Mouse (Mus musculus) hindbrain, embryonic 16.5 days (tissue): Measurements from ENCODE around the gene Itsn1. TPM values are rescaled to one million over a fixed set of nuclear protein-coding genes. Genes with fewer than 3 reads are reported as not detected.

Source experiments
- ATAC-seq: fragments of 200-750 bp; cut with Nextera tagmentation; 2 replicates; pipeline ENCODE4 v1.8.0; 2017; ENCODE audit warnings: moderate TSS enrichment, moderate library complexity
- H3K27ac ChIP-seq: fragments of 300-500 bp; sonication (generic); 2 replicates; pipeline ENCODE4 v1.5.1; 2014; ENCODE audit warnings: low read depth, mild to moderate bottlenecking, control low read depth, low read length, moderate library complexity
- H3K27me3 ChIP-seq: fragments of 300-500 bp; sonication (generic); replicated peaks from 2 replicates; pipeline ENCODE4 v1.6.1; 2014; ENCODE audit warnings: low read length; ENCODE audit not compliant: control insufficient read depth, insufficient read depth
- H3K36me3 ChIP-seq: fragments of 300-500 bp; sonication (generic); 2 replicates; pipeline ENCODE4 v1.6.1; 2014; ENCODE audit warnings: mild to moderate bottlenecking, low read length, moderate library complexity, mixed read lengths; ENCODE audit not compliant: control insufficient read depth, insufficient read depth
- H3K4me1 ChIP-seq: fragments of 300-500 bp; sonication (generic); 2 replicates; pipeline ENCODE4 v1.6.1; 2014; ENCODE audit warnings: low read depth, low read length; ENCODE audit not compliant: control insufficient read depth, insufficient read depth
- H3K4me2 ChIP-seq: fragments of 300-500 bp; sonication (generic); 2 replicates; pipeline ENCODE4 v1.6.1; 2014; ENCODE audit warnings: mild to moderate bottlenecking, low read length, control low read depth, moderate library complexity
- H3K4me3 ChIP-seq: fragments of 300-500 bp; sonication (generic); 2 replicates; pipeline ENCODE4 v1.5.1; 2014; ENCODE audit warnings: mild to moderate bottlenecking, low read length, control low read depth, moderate library complexity
- H3K9ac ChIP-seq: fragments of 300-500 bp; sonication (generic); 2 replicates; pipeline ENCODE4 v1.6.1; 2014; ENCODE audit warnings: low read depth, mild to moderate bottlenecking, control low read depth, low read length, moderate library complexity
- H3K9me3 ChIP-seq: fragments of 300-500 bp; sonication (generic); 2 replicates; pipeline ENCODE4 v1.6.1; 2014; ENCODE audit warnings: mild to moderate bottlenecking, low read length, moderate library complexity; ENCODE audit not compliant: control insufficient read depth
- WGBS: fragments of 180-500 bp; shearing (Covaris S2); extraction: QIAGEN DNeasy Blood & Tissue Kit; methylation state at CpG from one replicate; pipeline ENCODE4 v1.1.7; 2014; 5-methylcytosine and 5-hydroxymethylcytosine counted together
- polyA plus RNA-seq: library from polyadenylated mRNA; unstranded; fragments of >200 nt; fragmentation: Nextera tagmentation; extraction: Ambion mirVana; gene quantifications from 2 replicates; pipeline ENCODE4 v1.2.1, GENCODE M21; 2015

The Itsn1 gene
- polyA plus RNA-seq, 1 experiment from 2014 or later: 49.6 TPM

DNA sequence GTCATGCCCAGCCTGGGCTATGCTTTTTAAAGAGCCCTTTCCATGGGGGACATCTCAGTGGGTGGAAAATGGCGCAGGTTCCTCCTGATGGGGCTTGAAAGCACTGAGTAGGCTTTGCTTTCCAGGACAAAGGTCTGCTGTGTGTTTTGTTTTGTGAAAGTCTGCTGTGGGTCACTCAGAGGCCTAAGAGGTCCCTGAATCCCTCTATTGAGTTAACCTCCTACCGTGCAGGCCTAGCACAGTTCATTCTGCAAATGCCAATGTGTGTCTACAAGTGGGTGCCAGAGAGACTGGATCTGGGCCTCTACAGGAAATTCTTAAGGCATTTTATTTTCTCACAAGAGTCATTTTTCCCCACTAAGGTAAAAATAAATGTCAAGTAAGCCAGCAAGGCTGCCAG is 97.8 kb downstream of the Itsn1 start:
- peaks cover 4% of the 10 kb centered on the region; the same call in 1 of the 2 replicates for H3K4me1 ChIP-seq
- no peaks in the 10 kb centered on the region for H3K9me3 ChIP-seq
- no peak overlapping the region for H3K4me3 ChIP-seq
- 35% methylated on average over 2 of the region's 2 CpGs for WGBS
- peaks cover 16% of the 10 kb centered on the region for H3K36me3 ChIP-seq
- H3K27me3 ChIP-seq: no peaks in the 10 kb centered on the region
- no peak for ATAC-seq
- no peak overlapping the region for H3K9ac ChIP-seq
- no peak overlapping the region for H3K27ac ChIP-seq
- H3K4me2 ChIP-seq: no peak overlapping the region

GRCm38 (mm10) chr16:91827456-91827855 is 98.4 kb downstream of the Itsn1 start:
- Histone ChIP-seq H3K27me3 (no peaks in the 10 kb centered on the region), H3K4me2 (no peak overlapping the region), H3K9ac (no peak overlapping the region), H3K36me3 (peaks cover 16% of the 10 kb centered on the region), H3K9me3 (no peaks in the 10 kb centered on the region), H3K27ac (no peak overlapping the region), H3K4me3 (no peak overlapping the region), H3K4me1 (peaks cover 4% of the 10 kb centered on the region; the same call in 1 of the 2 replicates)
- ATAC-seq: no peak
- WGBS: 37% methylated on average over 5 of the region's 5 CpGs

GRCm38 (mm10) chr16:91828160-91828559 is 99.1 kb downstream of the Itsn1 start:
- peaks cover 11% of the 10 kb centered on the region for H3K36me3 ChIP-seq
- no peaks in the 10 kb centered on the region for H3K9me3 ChIP-seq
- no peak for ATAC-seq
- H3K27me3 ChIP-seq: no peaks in the 10 kb centered on the region
- no peak overlapping the region for H3K27ac ChIP-seq
- peaks cover 4% of the 10 kb centered on the region; the same call in 1 of the 2 replicates for H3K4me1 ChIP-seq
- H3K9ac ChIP-seq: no peak overlapping the region; the same call in 1 of the 2 replicates
- WGBS: 77% methylated on average over 7 of the region's 7 CpGs
- no peak overlapping the region for H3K4me3 ChIP-seq
- H3K4me2 ChIP-seq: no peak overlapping the region

DNA sequence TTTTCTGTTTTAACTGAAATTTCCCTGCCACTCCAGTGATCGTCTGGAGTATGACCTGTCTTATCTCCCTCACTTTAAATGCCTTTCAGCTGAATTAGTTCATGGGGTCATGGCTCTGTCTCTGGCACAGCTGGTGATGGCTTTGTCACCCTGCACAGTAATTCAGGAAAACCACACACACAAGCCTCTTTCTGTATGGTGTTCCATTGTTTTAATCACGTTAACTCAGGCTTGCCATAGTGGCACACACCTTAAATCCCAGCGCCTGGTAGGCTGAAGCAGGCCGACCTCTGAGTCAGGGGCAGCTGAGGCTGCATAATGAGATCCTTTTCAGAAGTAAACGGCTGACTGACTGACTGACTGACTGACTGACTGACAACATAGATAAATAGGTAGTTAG is 99.5 kb downstream of the Itsn1 start:
- ATAC-seq: no peak
- WGBS: 54% methylated on average over 5 of the region's 5 CpGs
- no peak overlapping the region for H3K4me3 ChIP-seq
- no peak overlapping the region for H3K4me2 ChIP-seq
- peaks cover 11% of the 10 kb centered on the region for H3K36me3 ChIP-seq
- H3K9ac ChIP-seq: no peak overlapping the region
- H3K27me3 ChIP-seq: no peaks in the 10 kb centered on the region
- no peak overlapping the region for H3K27ac ChIP-seq
- peaks cover 4% of the 10 kb centered on the region; the same call in 1 of the 2 replicates for H3K4me1 ChIP-seq
- H3K9me3 ChIP-seq: no peaks in the 10 kb centered on the region

GRCm38 (mm10) chr16:91829121-91829520 is 100.0 kb downstream of the Itsn1 start:
- Histone ChIP-seq H3K27me3 (no peaks in the 10 kb centered on the region), H3K9ac (no peak overlapping the region), H3K36me3 (peaks cover 11% of the 10 kb centered on the region), H3K4me2 (no peak overlapping the region), H3K4me1 (peaks cover 4% of the 10 kb centered on the region; the same call in 1 of the 2 replicates), H3K4me3 (no peak overlapping the region), H3K9me3 (no peaks in the 10 kb centered on the region), H3K27ac (no peak overlapping the region)
- no peak for ATAC-seq
- WGBS: 63% methylated on average over 5 of the region's 5 CpGs

- no peak for ATAC-seq
- Histone ChIP-seq H3K36me3 (peaks cover 11% of the 10 kb centered on the region), H3K9ac (no peak overlapping the region), H3K4me3 (no peak overlapping the region), H3K27me3 (no peaks in the 10 kb centered on the region), H3K9me3 (no peaks in the 10 kb centered on the region), H3K4me1 (peaks cover 4% of the 10 kb centered on the region; the same call in 1 of the 2 replicates), H3K27ac (peak overlapping the region; percentile 21), H3K4me2 (no peak overlapping the region)
- 50% methylated on average over 23 of the region's 23 CpGs for WGBS
Observed at GRCm38 (mm10) chr16:91830260-91830659, 101.2 kb downstream of the Itsn1 start.

DNA sequence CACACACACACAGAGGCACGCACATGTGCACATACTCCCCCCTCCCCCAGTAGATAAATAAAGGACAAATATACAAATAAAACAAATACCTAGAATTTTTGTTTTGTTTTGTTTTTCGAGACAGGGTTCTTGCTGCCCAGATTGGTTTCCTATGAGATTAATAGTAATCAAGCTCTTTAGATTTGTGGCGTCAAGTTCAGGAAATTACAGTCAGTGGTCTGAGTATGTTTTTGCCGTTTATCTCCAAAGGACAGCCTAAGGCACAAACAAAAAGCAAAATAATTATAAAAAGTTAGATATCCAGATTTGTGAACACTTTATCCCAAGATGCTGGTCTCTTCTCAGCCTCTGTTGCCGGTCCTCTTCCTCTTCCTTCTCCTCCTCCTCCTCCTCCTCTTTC is 104.0 kb downstream of the Itsn1 start:
- no peaks in the 10 kb centered on the region for H3K9me3 ChIP-seq
- H3K27me3 ChIP-seq: no peaks in the 10 kb centered on the region
- no peak overlapping the region for H3K27ac ChIP-seq
- H3K36me3 ChIP-seq: peaks cover 8% of the 10 kb centered on the region; the same call in 1 of the 2 replicates
- no peak for ATAC-seq
- H3K4me2 ChIP-seq: no peak overlapping the region
- H3K4me1 ChIP-seq: peaks cover 20% of the 10 kb centered on the region
- no peak overlapping the region for H3K9ac ChIP-seq
- H3K4me3 ChIP-seq: no peak overlapping the region
- WGBS: 90% methylated on average over 5 of the region's 5 CpGs

- 77% methylated on average over 2 of the region's 2 CpGs for WGBS
- ATAC-seq: no peak
- H3K4me2 ChIP-seq: no peak overlapping the region
- no peaks in the 10 kb centered on the region for H3K27me3 ChIP-seq
- H3K4me3 ChIP-seq: no peak overlapping the region
- H3K9ac ChIP-seq: no peak overlapping the region
- H3K27ac ChIP-seq: no peak overlapping the region
- H3K36me3 ChIP-seq: peaks cover 6% of the 10 kb centered on the region; the same call in 1 of the 2 replicates
- H3K4me1 ChIP-seq: peaks cover 20% of the 10 kb centered on the region
- no peaks in the 10 kb centered on the region for H3K9me3 ChIP-seq
Observed at GRCm38 (mm10) chr16:91833558-91833957, 104.5 kb downstream of the Itsn1 start.

GRCm38 (mm10) chr16:91833981-91834380 is 104.9 kb downstream of the Itsn1 start:
- 97% methylated on average over 1 of the region's 1 CpGs for WGBS
- H3K9ac ChIP-seq: no peak overlapping the region
- no peak overlapping the region for H3K27ac ChIP-seq
- H3K4me3 ChIP-seq: no peak overlapping the region
- no peak overlapping the region for H3K4me2 ChIP-seq
- no peak for ATAC-seq
- peaks cover 20% of the 10 kb centered on the region for H3K4me1 ChIP-seq
- 0 out of 2 replicates have a peak, but pooled peaks cover 4% of the 10 kb centered on the region for H3K36me3 ChIP-seq
- no peaks in the 10 kb centered on the region for H3K9me3 ChIP-seq
- no peaks in the 10 kb centered on the region for H3K27me3 ChIP-seq

- no peak overlapping the region for H3K4me2 ChIP-seq
- no peak overlapping the region for H3K27ac ChIP-seq
- H3K4me1 ChIP-seq: peaks cover 16% of the 10 kb centered on the region
- H3K36me3 ChIP-seq: peaks cover 9% of the 10 kb centered on the region; the same call in 1 of the 2 replicates
- no peaks in the 10 kb centered on the region for H3K27me3 ChIP-seq
- no peak for ATAC-seq
- H3K9me3 ChIP-seq: no peaks in the 10 kb centered on the region
- WGBS: 51% methylated on average over 6 of the region's 6 CpGs
- H3K9ac ChIP-seq: no peak overlapping the region
- no peak overlapping the region for H3K4me3 ChIP-seq
Observed at GRCm38 (mm10) chr16:91835790-91836189, 106.7 kb downstream of the Itsn1 start.
